Mouse (Mus musculus) heart, adult 2 months (tissue): ENCODE measurements around the gene Dgkg.

Experiments used
- CTCF ChIP-seq: fragments of 200-600 bp; IDR thresholded peaks from 2 replicates; pipeline ENCODE4 v1.8.1; 2022; ENCODE audit warnings: antibody characterized with exemption, mild to moderate bottlenecking, moderate library complexity
- POLR2A ChIP-seq: fragments of 200-500 bp; IDR thresholded peaks from 2 replicates; pipeline ENCODE4 v1.6.1; 2011; ENCODE audit warnings: mild to moderate bottlenecking, low read depth, low read length, control low read depth; ENCODE audit not compliant: insufficient read depth

DNA sequence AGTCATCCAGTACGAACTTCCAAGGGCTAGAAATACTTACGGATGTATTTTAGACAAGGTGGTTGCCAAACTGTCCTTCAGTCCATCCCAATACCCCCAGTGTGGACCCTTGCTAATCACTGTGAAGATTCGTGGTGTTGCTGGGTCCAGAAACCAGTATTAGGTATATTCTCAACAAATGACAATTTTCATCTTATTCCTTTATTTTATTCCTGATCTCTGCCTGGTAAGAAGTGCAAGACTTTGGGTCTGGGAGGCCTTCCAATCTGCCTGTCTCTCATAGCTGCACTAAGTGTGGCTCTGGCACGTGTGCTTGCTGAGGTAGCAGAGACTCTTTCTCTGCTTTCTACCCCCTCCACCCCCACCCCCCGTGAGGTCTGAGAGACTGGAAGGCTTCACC is 156.5 kb downstream of the Dgkg start:
- no peak for TF ChIP-seq CTCF
- TF ChIP-seq POLR2A: no peak
